Mouse (Mus musculus): ENCODE results near the gene Coro1a. TPM values are rescaled to one million over a fixed set of nuclear protein-coding genes. Genes with fewer than 3 reads are reported as not detected.

Gene Coro1a
- total RNA-seq, 2 experiments from 2014 or later = 7.8 to 9.9 TPM

Other genes starting within 250 kb of the Coro1a start
- gene Atp2a1, start 244.7 kb downstream of the Coro1a start, total RNA-seq (2021) = 1 to 10 TPM; 1.1 to 1.2 TPM
- 10 to 100 TPM; 40.0 to 42.2 TPM for gene Sh2b1, start 232.4 kb downstream of the Coro1a start, total RNA-seq (2021)
- gene Tufm, start 220.4 kb downstream of the Coro1a start, total RNA-seq (2021) = 100 to 1,000 TPM; 287 to 327 TPM
- gene Atxn2l, start 204.3 kb downstream of the Coro1a start, total RNA-seq (2021) = 10 to 100 TPM; 37.1 to 37.9 TPM
- gene Eif3c, start 141.4 kb downstream of the Coro1a start, total RNA-seq (2021) = 100 to 1,000 TPM; 156 to 157 TPM
- under 1 TPM; 0.41 to 0.53 TPM for gene Apobr, start 122.8 kb downstream of the Coro1a start, total RNA-seq (2021)
- gene Cln3, start 122.0 kb downstream of the Coro1a start, total RNA-seq (2021) = 10 to 100 TPM; 14.8 to 16.3 TPM
- gene Il27, start 112.8 kb downstream of the Coro1a start, total RNA-seq (2021) = not detected
- gene Nupr1, start 76.9 kb downstream of the Coro1a start, total RNA-seq (2021) = 1 to 10 TPM; 7.2 to 9.9 TPM
- 10 to 100 TPM; 21.8 to 25.2 TPM for gene Sgf29, start 58.5 kb downstream of the Coro1a start, total RNA-seq (2021)
- 10 to 100 TPM; 30.3 to 43.0 TPM for gene Sult1a1, start 31.4 kb downstream of the Coro1a start, total RNA-seq (2021)
- gene Bola2, start 12.4 kb downstream of the Coro1a start, total RNA-seq (2021) = 10 to 100 TPM; 47.0 to 60.8 TPM
- 1 to 10 TPM; 4.4 to 5.9 TPM for gene Slx1b, start 12.0 kb downstream of the Coro1a start, total RNA-seq (2021)
- 10 to 100 TPM; 61.0 to 62.2 TPM for gene Mapk3, start 51.8 kb upstream of the Coro1a start, total RNA-seq (2021)
- gene Gdpd3, start 58.5 kb upstream of the Coro1a start, total RNA-seq (2021) = 1 to 10 TPM; 1.6 TPM
- 100 to 1,000 TPM in 1 of 2 experiments, 10 to 100 TPM in 1; 91.4 to 110 TPM for gene Ypel3, start 69.2 kb upstream of the Coro1a start, total RNA-seq (2021)
- gene Tbx6, start 73.7 kb upstream of the Coro1a start, total RNA-seq (2021) = under 1 TPM; 0.24 to 0.44 TPM
- 10 to 100 TPM; 36.1 to 36.5 TPM for gene Ppp4c, start 84.7 kb upstream of the Coro1a start, total RNA-seq (2021)
- 1 to 10 TPM; 8.2 to 9.7 TPM for gene Fam57b, start 89.9 kb upstream of the Coro1a start, total RNA-seq (2021)
- gene 4930451I11Rik, start 123.9 kb upstream of the Coro1a start, total RNA-seq (2021) = not detected
- not detected for gene Doc2a, start 139.6 kb upstream of the Coro1a start, total RNA-seq (2021)
- gene Hirip3, start 154.2 kb upstream of the Coro1a start, total RNA-seq (2021) = 1 to 10 TPM; 6.1 to 6.6 TPM
- 10 to 100 TPM; 21.2 to 21.8 TPM for gene Ino80e, start 154.6 kb upstream of the Coro1a start, total RNA-seq (2021)
- gene Taok2, start 176.9 kb upstream of the Coro1a start, total RNA-seq (2021) = 10 to 100 TPM; 39.5 to 43.2 TPM
- 10 to 100 TPM in 1 of 2 experiments, 1 to 10 TPM in 1; 9.5 to 11.5 TPM for gene Tmem219, start 215.1 kb upstream of the Coro1a start, total RNA-seq (2021)
- 1 to 10 TPM; 5.4 to 7.4 TPM for gene Kctd13, start 221.1 kb upstream of the Coro1a start, total RNA-seq (2021)
- not detected for gene Asphd1, start 241.8 kb upstream of the Coro1a start, total RNA-seq (2021)
- 1 to 10 TPM; 6.4 to 10.0 TPM for gene Sez6l2, start 242.8 kb upstream of the Coro1a start, total RNA-seq (2021)

Data from heart, postnatal 36 days (tissue).